ENCODE assay signal across 24 mouse cellular contexts in the genomic region with DNA sequence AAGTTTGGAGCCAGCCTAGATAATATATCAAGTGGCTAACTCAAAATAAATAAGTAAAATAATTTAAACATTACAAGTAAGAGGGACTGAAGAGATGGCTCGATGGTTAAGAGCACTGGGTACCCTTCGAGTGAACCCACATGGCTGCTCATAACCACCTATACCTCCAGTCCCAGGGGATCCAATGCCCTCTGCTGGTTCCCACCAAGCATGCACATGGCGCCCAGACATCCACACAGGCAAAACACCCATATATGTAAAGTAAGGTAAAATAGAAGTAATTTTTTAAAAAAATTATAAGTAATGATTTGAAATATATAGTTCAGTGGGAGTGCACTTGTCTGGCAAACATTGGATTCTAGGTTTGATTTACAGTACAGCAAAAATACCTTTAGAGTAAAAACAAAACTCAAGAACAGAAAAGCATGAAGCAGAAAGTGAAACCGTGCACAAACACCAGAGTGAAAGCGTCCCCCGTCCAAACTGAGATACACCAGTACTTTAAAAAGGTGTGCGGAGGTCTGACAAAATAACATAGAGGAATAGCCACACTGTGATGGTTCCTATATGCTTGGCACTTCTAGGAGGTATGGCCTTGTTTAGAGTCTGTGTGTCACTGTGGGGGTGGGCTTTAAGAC. TPM values are rescaled to one million over a fixed set of nuclear protein-coding genes. Genes with fewer than 3 reads are reported as not detected.
A peak's percentile ranks its signal among the peaks of the same experiment; 100 is the strongest.
DNase-seq lines count a peak whose midpoint lies in the region; ATAC-seq and TF ChIP-seq lines count a peak whose summit lies in the region.
"Had no signal": no experiment of that assay in that cellular context is flagged by ENCODE, and none has a peak within 500 bp of the region (broad histone marks: within the 10 kb centered on the region; RNA-seq: fewer than 3 reads in every experiment).

No protein-coding gene starts in this region.

- peak; percentile 7; the same call in 1 of the 2 replicates for TF ChIP-seq CTCF in liver, adult 2 months (IDR thresholded peaks at IDR 0.05; ENCODE audit: low read depth, low read length)
- TF ChIP-seq CTCF in liver, postnatal 0 days (IDR thresholded peaks at IDR 0.05; ENCODE audit: low read depth): no peak

- H3K9me3 ChIP-seq in liver, postnatal 0 days (ENCODE audit: low read length): no peaks in the 10 kb centered on the region
- H3K9me3 ChIP-seq: embryonic facial prominence, embryonic 12.5 days; heart, embryonic 15.5 days; neural tube, embryonic 12.5 days had no signal

- no peak overlapping the region for H3K27ac ChIP-seq in liver, adult 2 months (replicated peaks; ENCODE audit: insufficient read depth, low read depth, low read length)
- no peak overlapping the region for H3K27ac ChIP-seq in liver, postnatal 0 days (ENCODE audit: low read depth)
- H3K27ac ChIP-seq: embryonic facial prominence, embryonic 12.5 days; gastrocnemius, adult 2 months; heart, embryonic 15.5 days; hindbrain, embryonic 14.5 days; neural tube, embryonic 12.5 days had no signal

- H3K36me3 ChIP-seq in liver, adult 2 months (ENCODE audit: control insufficient read depth, insufficient read depth, low read length): no peaks in the 10 kb centered on the region
- H3K36me3 ChIP-seq in liver, postnatal 0 days (replicated peaks; ENCODE audit: insufficient read depth, low read length): no peaks in the 10 kb centered on the region

- WGBS in liver, adult 2 months: 91% methylated on average over 7 of the region's 7 CpGs
- WGBS in liver, postnatal 0 days (ENCODE audit: insufficient replicate concordance): 81% methylated on average over 7 of the region's 7 CpGs

- peak; percentile 83 for DNase-seq in heart, adult 11 months
- DNase-seq in heart, adult 9 months (ENCODE audit: low spot score in 2 of 2): no peak
- DNase-seq in liver, adult 2 months (ENCODE audit: extremely low read depth, low read depth, low spot score): no peak
- DNase-seq in liver, postnatal 0 days: no peak
- no peak for DNase-seq in MN1 (ENCODE audit: low spot score)
- no peak for DNase-seq in kidney, postnatal 14 days
- DNase-seq: adrenal gland, adult 8-10 months; cerebellum, adult 2 months; cerebellum, postnatal 25 days; gastrocnemius, adult 2 months; heart, postnatal 4 days; kidney, adult 18-20 months; lung, adult 18-20 months; lung, postnatal 4 days; midbrain, embryonic 14.5 days; right cerebral cortex, postnatal 14 days; thymus, postnatal 25 days had no signal

- TF ChIP-seq POLR2A in liver, adult 2 months (IDR thresholded peaks at IDR 0.05; ENCODE audit: extremely low read depth, insufficient read depth, low read length): no peak

- H3K79me2 ChIP-seq in liver, adult 2 months (ENCODE audit: control insufficient read depth, insufficient read depth, low read length): no peaks in the 10 kb centered on the region

- no peaks in the 10 kb centered on the region for H3K27me3 ChIP-seq in liver, adult 2 months (ENCODE audit: control insufficient read depth, insufficient read depth, low read length)
- no peaks in the 10 kb centered on the region for H3K27me3 ChIP-seq in liver, postnatal 0 days (ENCODE audit: insufficient read depth, low read length)
- H3K27me3 ChIP-seq: embryonic facial prominence, embryonic 12.5 days; heart, embryonic 15.5 days; neural tube, embryonic 12.5 days had no signal

- no peak for TF ChIP-seq EP300 in liver, postnatal 0 days (IDR thresholded peaks at IDR 0.05; ENCODE audit: low read depth)

- H3K4me1 ChIP-seq in liver, adult 2 months (ENCODE audit: control insufficient read depth, insufficient read depth, low read length): no peaks in the 10 kb centered on the region
- no peaks in the 10 kb centered on the region for H3K4me1 ChIP-seq in liver, postnatal 0 days (ENCODE audit: insufficient read depth)
- H3K4me1 ChIP-seq: embryonic facial prominence, embryonic 12.5 days; neural tube, embryonic 12.5 days had no signal

- H3K4me3 ChIP-seq in liver, adult 2 months (ENCODE audit: insufficient read depth, low read depth, low read length): no peak overlapping the region
- no peak overlapping the region for H3K4me3 ChIP-seq in liver, postnatal 0 days (ENCODE audit: low read depth, low read length)
- H3K4me3 ChIP-seq: embryonic facial prominence, embryonic 12.5 days; gastrocnemius, adult 2 months; heart, embryonic 15.5 days; neural tube, embryonic 12.5 days had no signal

- no peak overlapping the region for H3K9ac ChIP-seq in liver, adult 2 months (ENCODE audit: low read depth, low read length)
- no peak overlapping the region for H3K9ac ChIP-seq in liver, postnatal 0 days (replicated peaks)
- H3K9ac ChIP-seq: embryonic facial prominence, embryonic 12.5 days; heart, embryonic 15.5 days; hindbrain, embryonic 14.5 days; neural tube, embryonic 12.5 days had no signal

- no peak overlapping the region for H3K4me2 ChIP-seq in liver, postnatal 0 days (ENCODE audit: low read depth, low read length)
- H3K4me2 ChIP-seq: embryonic facial prominence, embryonic 12.5 days; heart, embryonic 15.5 days; hindbrain, embryonic 14.5 days; liver, embryonic 11.5 days; neural tube, embryonic 12.5 days had no signal

- ATAC-seq in liver, postnatal 0 days: no peak
- ATAC-seq in CD4-positive, CD25-positive, alpha-beta regulatory T cell, adult 4 months: peak; percentile 60
- peak; percentile 49 for ATAC-seq in inflammation-experienced regulatory T-cells, adult 6 months

RNA-seq across cellular contexts. Expression of a gene that starts 20.8 kb away (rescaled TPM):
- 4.7 and 6.1 TPM in 2 replicates for total RNA-seq in liver, adult 2 months (2014; rRNA removed)
- 6.3 and 7.3 TPM in 2 replicates for polyA plus RNA-seq in liver, adult 2 months (2012; rRNA removed)
- polyA plus RNA-seq in liver, postnatal 0 days (2015; fragmentation: Nextera tagmentation; extraction: Ambion mirVana): 23.1 and 23.4 TPM in 2 replicates
- 10 to 100 TPM; 49.3 to 51.4 TPM for polyA plus RNA-seq in CD4-positive, CD25-positive, alpha-beta regulatory T cell, adult 4 months (2017; shearing (Covaris generic))
- 10 to 100 TPM; 45.4 to 48.2 (median 47.7) TPM for polyA plus RNA-seq in inflammation-experienced regulatory T-cells, adult 6 months (2017; shearing (Covaris generic))

RNA-seq across cellular contexts. Expression of a gene that starts 54.7 kb away (rescaled TPM):
- total RNA-seq in liver, adult 2 months (2014; rRNA removed): 0.37 and 0.40 TPM in 2 replicates
- polyA plus RNA-seq in liver, adult 2 months (2012; rRNA removed): 0.44 and 1.1 TPM in 2 replicates
- polyA plus RNA-seq in liver, postnatal 0 days (2015; fragmentation: Nextera tagmentation; extraction: Ambion mirVana): 5.5 and 6.0 TPM in 2 replicates
- 10 to 100 TPM; 33.1 to 56.6 TPM for polyA plus RNA-seq in CD4-positive, CD25-positive, alpha-beta regulatory T cell, adult 4 months (2017; shearing (Covaris generic))
- polyA plus RNA-seq in inflammation-experienced regulatory T-cells, adult 6 months (2017; shearing (Covaris generic)): 10 to 100 TPM; 38.5 to 48.0 (median 46.2) TPM
